Comparison of ENCODE assay signal across 16 mouse cellular contexts in the genomic region with DNA sequence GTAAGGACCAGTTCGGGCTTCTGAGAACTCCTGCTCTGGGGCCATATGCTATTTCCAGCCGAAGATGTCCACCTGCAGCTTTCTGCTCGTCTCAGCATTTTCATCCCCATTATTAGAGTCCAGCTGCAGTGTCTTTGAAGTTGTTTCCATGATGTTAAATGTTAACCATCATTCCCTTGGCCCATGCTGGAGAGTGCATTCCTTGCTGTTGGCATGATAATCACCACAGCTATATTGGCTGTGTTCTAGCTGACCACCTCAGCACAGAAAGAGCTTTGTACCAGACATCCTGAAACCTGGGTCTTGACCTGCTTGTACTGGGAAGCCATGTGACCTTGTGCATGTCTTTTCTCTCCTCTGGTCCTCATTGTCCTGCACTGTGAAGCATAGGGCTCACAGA.
"Had no signal": no experiment of that assay in that cellular context is flagged by ENCODE, and none has a peak within 500 bp of the region (broad histone marks: within the 10 kb centered on the region; RNA-seq: fewer than 3 reads in every experiment).

No protein-coding gene starts in this region.

- H3K36me3 ChIP-seq: limb, embryonic 15.5 days; midbrain, embryonic 13.5 days; neural tube, embryonic 15.5 days had no signal

- ATAC-seq: hindbrain, embryonic 16.5 days; inflammation-experienced regulatory T-cells, adult 6 months; intestine, postnatal 0 days; midbrain, embryonic 13.5 days had no signal

- DNase-seq: layer of hippocampus, adult 9-11 months; layer of hippocampus, postnatal 36 days; lung, adult 18-20 months; lung, postnatal 36 days; right cerebral cortex, postnatal 4 days; spleen, adult 18-20 months; thymus, adult 2 months; thymus, postnatal 25 days had no signal

- H3K4me3 ChIP-seq: limb, embryonic 15.5 days; midbrain, embryonic 13.5 days; myocyte; neural tube, embryonic 15.5 days had no signal

- H3K27ac ChIP-seq: limb, embryonic 15.5 days; liver, embryonic 14.5 days; midbrain, embryonic 13.5 days; neural tube, embryonic 15.5 days had no signal

- H3K9ac ChIP-seq: limb, embryonic 15.5 days; liver, embryonic 14.5 days; midbrain, embryonic 13.5 days; neural tube, embryonic 15.5 days had no signal

- H3K4me2 ChIP-seq: limb, embryonic 15.5 days; midbrain, embryonic 13.5 days; neural tube, embryonic 15.5 days had no signal

- H3K9me3 ChIP-seq: limb, embryonic 15.5 days; midbrain, embryonic 13.5 days; neural tube, embryonic 15.5 days had no signal
